Mouse (Mus musculus): ENCODE results near the gene Rai14. TPM values are rescaled to one million over a fixed set of nuclear protein-coding genes. Genes with fewer than 3 reads are reported as not detected.

Gene Rai14
- polyA plus RNA-seq (2015; fragmentation: Nextera tagmentation; extraction: Ambion mirVana): 4.6 and 5.4 TPM in 2 replicates

- Histone ChIP-seq H3K4me2 (peak within 1 kb of the TSS; percentile 70), H3K9ac (peak within 1 kb of the TSS; percentile 51), H3K4me3 (replicated peaks) (peak within 1 kb of the TSS; percentile 61), H3K9me3 (replicated peaks) (no peaks in the 10 kb centered on the region), H3K27me3 (peaks cover 42% of the 10 kb centered on the region), H3K27ac (replicated peaks) (peak within 1 kb of the TSS; percentile 69), H3K36me3 (replicated peaks) (0 out of 2 replicates have a peak, but pooled peaks cover 3% of the 10 kb centered on the region), H3K4me1 (replicated peaks) (peaks cover 8% of the 10 kb centered on the region; the same call in 1 of the 2 replicates)
- ATAC-seq (ENCODE audit: insufficient read depth): peak; percentile 76
- WGBS (ENCODE audit: insufficient replicate concordance): under 1% methylated on average over 64 of the region's 68 CpGs
These were observed at the start of gene Rai14 for GRCm38 (mm10) chr15:10714409-10715138. Rai14 (minus strand) TSS chr15:10714624.

- Histone ChIP-seq H3K4me1 (replicated peaks) (no peaks in the 10 kb centered on the region), H3K27me3 (no peaks in the 10 kb centered on the region), H3K9ac (no peak overlapping the region), H3K4me3 (replicated peaks) (no peak overlapping the region), H3K27ac (replicated peaks) (no peak overlapping the region), H3K4me2 (no peak overlapping the region), H3K36me3 (replicated peaks) (no peaks in the 10 kb centered on the region), H3K9me3 (replicated peaks) (no peaks in the 10 kb centered on the region)
- no peak for ATAC-seq (ENCODE audit: insufficient read depth)
- 60% methylated on average over 6 of the region's 6 CpGs for WGBS (ENCODE audit: insufficient replicate concordance)
These were observed 47.0 kb upstream of the Rai14 start for GRCm38 (mm10) chr15:10761441-10761840.

GRCm38 (mm10) chr15:10760006-10760405 is 45.6 kb upstream of the Rai14 start:
- 75% methylated on average over 12 of the region's 12 CpGs for WGBS (ENCODE audit: insufficient replicate concordance)
- ATAC-seq (ENCODE audit: insufficient read depth): no peak
- H3K27me3 ChIP-seq: no peaks in the 10 kb centered on the region
- H3K4me1 ChIP-seq (replicated peaks): no peaks in the 10 kb centered on the region
- H3K9me3 ChIP-seq (replicated peaks): no peaks in the 10 kb centered on the region
- H3K27ac ChIP-seq (replicated peaks): no peak overlapping the region
- no peaks in the 10 kb centered on the region for H3K36me3 ChIP-seq (replicated peaks)
- H3K9ac ChIP-seq: no peak overlapping the region
- H3K4me3 ChIP-seq (replicated peaks): no peak overlapping the region
- H3K4me2 ChIP-seq: no peak overlapping the region

- ATAC-seq (ENCODE audit: insufficient read depth): no peak
- H3K4me3 ChIP-seq (replicated peaks): no peak overlapping the region
- H3K4me1 ChIP-seq (replicated peaks): no peaks in the 10 kb centered on the region
- no peak overlapping the region for H3K9ac ChIP-seq
- no peak overlapping the region for H3K4me2 ChIP-seq
- WGBS (ENCODE audit: insufficient replicate concordance): 57% methylated on average over 4 of the region's 4 CpGs
- H3K36me3 ChIP-seq (replicated peaks): no peaks in the 10 kb centered on the region
- no peaks in the 10 kb centered on the region for H3K27me3 ChIP-seq
- no peak overlapping the region for H3K27ac ChIP-seq (replicated peaks)
- no peaks in the 10 kb centered on the region for H3K9me3 ChIP-seq (replicated peaks)
These were observed 45.0 kb upstream of the Rai14 start for GRCm38 (mm10) chr15:10759440-10759839.

- no peak overlapping the region for H3K27ac ChIP-seq (replicated peaks)
- no peak overlapping the region for H3K9ac ChIP-seq
- H3K36me3 ChIP-seq (replicated peaks): no peaks in the 10 kb centered on the region
- no peak overlapping the region for H3K4me2 ChIP-seq
- no peaks in the 10 kb centered on the region for H3K27me3 ChIP-seq
- H3K4me3 ChIP-seq (replicated peaks): no peak overlapping the region
- no peaks in the 10 kb centered on the region for H3K4me1 ChIP-seq (replicated peaks)
- ATAC-seq (ENCODE audit: insufficient read depth): no peak
- H3K9me3 ChIP-seq (replicated peaks): no peaks in the 10 kb centered on the region
These were observed 44.4 kb upstream of the Rai14 start for GRCm38 (mm10) chr15:10758808-10759207.

- WGBS (ENCODE audit: insufficient replicate concordance): 34% methylated on average over 2 of the region's 2 CpGs
- H3K4me2 ChIP-seq: no peak overlapping the region
- ATAC-seq (ENCODE audit: insufficient read depth): no peak
These were observed 36.7 kb upstream of the Rai14 start for GRCm38 (mm10) chr15:10751141-10751540.

GRCm38 (mm10) chr15:10750339-10750738 is 35.9 kb upstream of the Rai14 start:
- Histone ChIP-seq H3K4me3 (replicated peaks) (no peak overlapping the region), H3K4me2 (no peak overlapping the region), H3K27ac (replicated peaks) (no peak overlapping the region), H3K9me3 (replicated peaks) (no peaks in the 10 kb centered on the region), H3K36me3 (replicated peaks) (no peaks in the 10 kb centered on the region), H3K27me3 (no peaks in the 10 kb centered on the region), H3K4me1 (replicated peaks) (no peaks in the 10 kb centered on the region), H3K9ac (no peak overlapping the region)
- ATAC-seq (ENCODE audit: insufficient read depth): no peak
- 56% methylated on average over 2 of the region's 2 CpGs for WGBS (ENCODE audit: insufficient replicate concordance)

More at GRCm38 (mm10) chr15:10751141-10751540, 36.7 kb upstream of the Rai14 start:
- Histone ChIP-seq H3K4me1 (replicated peaks) (no peaks in the 10 kb centered on the region), H3K27me3 (no peaks in the 10 kb centered on the region), H3K4me3 (replicated peaks) (no peak overlapping the region), H3K27ac (replicated peaks) (no peak overlapping the region), H3K36me3 (replicated peaks) (no peaks in the 10 kb centered on the region), H3K9me3 (replicated peaks) (no peaks in the 10 kb centered on the region), H3K9ac (no peak overlapping the region)

- H3K27me3 ChIP-seq: no peaks in the 10 kb centered on the region
- no peaks in the 10 kb centered on the region for H3K4me1 ChIP-seq (replicated peaks)
- no peak overlapping the region for H3K4me3 ChIP-seq (replicated peaks)
- H3K36me3 ChIP-seq (replicated peaks): no peaks in the 10 kb centered on the region
- no peak overlapping the region for H3K9ac ChIP-seq
- H3K9me3 ChIP-seq (replicated peaks): no peaks in the 10 kb centered on the region
- no peak for ATAC-seq (ENCODE audit: insufficient read depth)
- H3K4me2 ChIP-seq: no peak overlapping the region
- H3K27ac ChIP-seq (replicated peaks): no peak overlapping the region
- WGBS (ENCODE audit: insufficient replicate concordance): 51% methylated on average over 4 of the region's 4 CpGs
These were observed 35.3 kb upstream of the Rai14 start for GRCm38 (mm10) chr15:10749678-10750077.

GRCm38 (mm10) chr15:10747638-10748037 is 33.2 kb upstream of the Rai14 start:
- no peak for ATAC-seq (ENCODE audit: insufficient read depth)
- H3K4me2 ChIP-seq: no peak overlapping the region
- H3K9ac ChIP-seq: no peak overlapping the region
- H3K36me3 ChIP-seq (replicated peaks): no peaks in the 10 kb centered on the region
- no peak overlapping the region for H3K4me3 ChIP-seq (replicated peaks)
- H3K4me1 ChIP-seq (replicated peaks): no peaks in the 10 kb centered on the region
- 54% methylated on average over 8 of the region's 8 CpGs for WGBS (ENCODE audit: insufficient replicate concordance)
- no peaks in the 10 kb centered on the region for H3K9me3 ChIP-seq (replicated peaks)
- no peak overlapping the region for H3K27ac ChIP-seq (replicated peaks)
- H3K27me3 ChIP-seq: no peaks in the 10 kb centered on the region

- WGBS (ENCODE audit: insufficient replicate concordance): 31% methylated on average over 4 of the region's 4 CpGs
- Histone ChIP-seq H3K9me3 (replicated peaks) (no peaks in the 10 kb centered on the region), H3K27ac (replicated peaks) (no peak overlapping the region), H3K4me3 (replicated peaks) (no peak overlapping the region), H3K4me2 (no peak overlapping the region), H3K9ac (no peak overlapping the region), H3K4me1 (replicated peaks) (no peaks in the 10 kb centered on the region), H3K27me3 (no peaks in the 10 kb centered on the region), H3K36me3 (replicated peaks) (no peaks in the 10 kb centered on the region)
- no peak for ATAC-seq (ENCODE audit: insufficient read depth)
These were observed 32.8 kb upstream of the Rai14 start for GRCm38 (mm10) chr15:10747226-10747625.

GRCm38 (mm10) chr15:10746303-10747051 is 32.1 kb upstream of the Rai14 start:
- H3K27me3 ChIP-seq: no peaks in the 10 kb centered on the region
- no peaks in the 10 kb centered on the region for H3K36me3 ChIP-seq (replicated peaks)
- no peak overlapping the region for H3K9ac ChIP-seq
- H3K4me2 ChIP-seq: no peak overlapping the region
- no peak overlapping the region for H3K27ac ChIP-seq (replicated peaks)
- 62% methylated on average over 4 of the region's 4 CpGs for WGBS (ENCODE audit: insufficient replicate concordance)
- no peaks in the 10 kb centered on the region for H3K4me1 ChIP-seq (replicated peaks)
- no peak for ATAC-seq (ENCODE audit: insufficient read depth)
- H3K9me3 ChIP-seq (replicated peaks): no peaks in the 10 kb centered on the region
- H3K4me3 ChIP-seq (replicated peaks): no peak overlapping the region
